Mouse (Mus musculus): ENCODE data around the gene Tet2.

- no peak for TF ChIP-seq CTCF (IDR thresholded peaks at IDR 0.05; ENCODE audit: low read depth)
- TF ChIP-seq EP300 (IDR thresholded peaks at IDR 0.05; ENCODE audit: low read depth), result no peak
Observed at GRCm38 (mm10) chr3:133543101-133544020, 1.6 kb downstream of the Tet2 start.

Measured in liver, embryonic 14.5 days (tissue).